ENCODE assay signal across 14 mouse cellular contexts in genomic region chr1:162006109-162006508, GRCm38 (mm10). TPM values are rescaled to one million over a fixed set of nuclear protein-coding genes. Genes with fewer than 3 reads are reported as not detected.
DNase-seq lines count a peak whose midpoint lies in the region; ATAC-seq and TF ChIP-seq lines count a peak whose summit lies in the region.
"Had no signal": no experiment of that assay in that cellular context is flagged by ENCODE, and none has a peak within 500 bp of the region (broad histone marks: within the 10 kb centered on the region; RNA-seq: fewer than 3 reads in every experiment).

No protein-coding gene starts in this region.

- TF ChIP-seq POLR2A in lung, adult 2 months (IDR thresholded peaks at IDR 0.05; ENCODE audit: borderline replicate concordance, extremely low read depth, low read depth, low read length): no peak

- peak; percentile 18 to 63; a peak in 2 of 4 replicates for ATAC-seq in hematopoietic stem cell, adult 5-6 weeks (replicated peaks in 1 of 2; ENCODE audit: insufficient read depth in 1 of 2, low FRiP score in 2 of 2, low TSS enrichment in 1 of 2, low read depth in 1 of 2, poor library complexity in 2 of 2, severe bottlenecking in 2 of 2)
- ATAC-seq in stomach, embryonic 15.5 days (ENCODE audit: insufficient read depth, low FRiP score, low read depth): no peak
- ATAC-seq: midbrain, embryonic 13.5 days had no signal

- 64% methylated on average over 9 of the region's 9 CpGs for WGBS in lung, adult 2 months
- WGBS in stomach, embryonic 15.5 days: 79% methylated on average over 9 of the region's 9 CpGs

- H3K9ac ChIP-seq in stomach, embryonic 15.5 days: no peak overlapping the region
- H3K9ac ChIP-seq: liver, embryonic 13.5 days; midbrain, embryonic 13.5 days had no signal

- H3K27ac ChIP-seq in gastrocnemius, adult 2 months: peak overlapping the region; percentile 84; the same call in 1 of the 2 replicates
- peak overlapping the region; percentile 26; the same call in 1 of the 2 replicates for H3K27ac ChIP-seq in stomach, embryonic 15.5 days
- H3K27ac ChIP-seq: liver, embryonic 13.5 days had no signal

- intact Hi-C loops in gastrocnemius, adult 2 months (cut with DNase I): loop anchor here (10.0 kb wide), 1 partner anchor 209 kb away; no protein-coding TSS in a partner anchor
- intact Hi-C loops in gastrocnemius, postnatal 36 days (cut with DNase I): no loop called here

- H3K4me1 ChIP-seq in lung, adult 2 months (ENCODE audit: control insufficient read depth, insufficient read depth, low read length): peaks cover 5% of the 10 kb centered on the region
- peaks cover 20% of the 10 kb centered on the region for H3K4me1 ChIP-seq in stomach, embryonic 15.5 days

- no peaks in the 10 kb centered on the region for H3K27me3 ChIP-seq in stomach, embryonic 15.5 days (replicated peaks)
- H3K27me3 ChIP-seq: liver, embryonic 13.5 days; midbrain, embryonic 13.5 days had no signal

- H3K36me3 ChIP-seq in stomach, embryonic 15.5 days: no peaks in the 10 kb centered on the region
- H3K36me3 ChIP-seq: liver, embryonic 13.5 days had no signal

- no peaks in the 10 kb centered on the region for H3K9me3 ChIP-seq in stomach, embryonic 15.5 days
- H3K9me3 ChIP-seq: liver, embryonic 13.5 days; midbrain, embryonic 13.5 days had no signal

- no peak for TF ChIP-seq CTCF in gastrocnemius, adult 2 months (IDR thresholded peaks at IDR 0.05)
- TF ChIP-seq CTCF in lung, adult 2 months (IDR thresholded peaks at IDR 0.05; ENCODE audit: insufficient read depth, low read length): no peak

- no peak overlapping the region for H3K4me2 ChIP-seq in stomach, embryonic 15.5 days
- H3K4me2 ChIP-seq: midbrain, embryonic 13.5 days had no signal

- DNase-seq in gastrocnemius, adult 2 months: no peak
- DNase-seq in gastrocnemius, postnatal 36 days: no peak
- peak; percentile 13 for DNase-seq in lung, postnatal 14 days
- no peak for DNase-seq in lung, adult 2 months
- no peak for DNase-seq in cerebellum, postnatal 4 days (ENCODE audit: low spot score in 2 of 2)
- no peak for DNase-seq in c-Kit-positive CD71-positive TER-119-positive erythroid progenitor cells, embryonic 14.5 days (ENCODE audit: low spot score)
- DNase-seq: cerebellum, adult 11-12 months; heart, postnatal 4 days; layer of hippocampus, postnatal 36 days; liver, embryonic 13.5 days had no signal

- H3K4me3 ChIP-seq in gastrocnemius, adult 2 months: no peak overlapping the region
- no peak overlapping the region for H3K4me3 ChIP-seq in lung, adult 2 months (replicated peaks; ENCODE audit: extremely low read depth, low read depth, low read length)
- no peak overlapping the region for H3K4me3 ChIP-seq in stomach, embryonic 15.5 days (replicated peaks)
- H3K4me3 ChIP-seq: liver, embryonic 13.5 days; midbrain, embryonic 13.5 days had no signal

RNA-seq across cellular contexts. Expression of gene 4930558K02Rik, which starts 26.7 kb away (rescaled TPM):
- not detected for total RNA-seq in gastrocnemius, adult 2 months (2021)
- total RNA-seq in gastrocnemius, postnatal 36 days (2021): not detected
- polyA plus RNA-seq in lung, adult 2 months (2012; rRNA removed): not detected in 2 replicates
- total RNA-seq in hematopoietic stem cell, adult 5-6 weeks (2017): not detected in 2 replicates
- polyA plus RNA-seq in stomach, embryonic 15.5 days (2015; fragmentation: Nextera tagmentation; extraction: Ambion mirVana): not detected in 2 replicates
- total RNA-seq: heart, postnatal 4 days; layer of hippocampus, postnatal 36 days had no signal
- polyA plus RNA-seq: kidney, postnatal 0 days; liver, embryonic 13.5 days; midbrain, embryonic 13.5 days had no signal

RNA-seq across cellular contexts. Expression of gene Pigc, which starts 37.1 kb away (rescaled TPM):
- 10 to 100 TPM; 14.4 to 15.6 TPM for total RNA-seq in gastrocnemius, adult 2 months (2021)
- 10 to 100 TPM; 15.0 TPM for total RNA-seq in gastrocnemius, postnatal 36 days (2021)
- polyA plus RNA-seq in lung, adult 2 months (2012; rRNA removed): 12.8 and 21.7 TPM in 2 replicates
- 14.9 and 22.1 TPM in 2 replicates for total RNA-seq in hematopoietic stem cell, adult 5-6 weeks (2017)
- 32.5 and 35.8 TPM in 2 replicates for polyA plus RNA-seq in stomach, embryonic 15.5 days (2015; fragmentation: Nextera tagmentation; extraction: Ambion mirVana)
